Mouse (Mus musculus) thymus, adult 2 months (tissue): ENCODE data around the gene Hsph1. TPM values are rescaled to one million over a fixed set of nuclear protein-coding genes. Genes with fewer than 3 reads are reported as not detected.

Experiments
- DNase-seq: peaks from one replicate; pipeline ENCODE4 v3.0.0; 2021
- H3K27ac ChIP-seq: fragments of 200-500 bp; 2 replicates; pipeline ENCODE4 v1.5.1; 2012; ENCODE audit warnings: low read length, control low read depth; ENCODE audit not compliant: control insufficient read depth, insufficient read depth
- H3K27me3 ChIP-seq: fragments of 200-500 bp; 2 replicates; pipeline ENCODE4 v1.6.1; 2012; ENCODE audit warnings: mild to moderate bottlenecking, low read length, moderate library complexity, mixed read lengths; ENCODE audit not compliant: control insufficient read depth, insufficient read depth
- H3K36me3 ChIP-seq: fragments of 200-500 bp; 2 replicates; pipeline ENCODE4 v1.6.1; 2012; ENCODE audit warnings: mild to moderate bottlenecking, low read length, moderate library complexity; ENCODE audit not compliant: control insufficient read depth, insufficient read depth
- H3K4me1 ChIP-seq: fragments of 200-500 bp; replicated peaks from 2 replicates; pipeline ENCODE4 v1.6.1; 2012; ENCODE audit warnings: low read length; ENCODE audit not compliant: control insufficient read depth, insufficient read depth
- H3K4me3 ChIP-seq: fragments of 200-500 bp; 2 replicates; pipeline ENCODE4 v1.5.1; 2012; ENCODE audit warnings: mild to moderate bottlenecking, low read length, control low read depth, moderate library complexity; ENCODE audit not compliant: control insufficient read depth, insufficient read depth
- CTCF ChIP-seq: fragments of 200-500 bp; IDR thresholded peaks from 2 replicates; pipeline ENCODE4 v1.5.1; 2012; ENCODE audit warnings: mild to moderate bottlenecking, control low read depth, low read length, moderate library complexity, borderline replicate concordance; ENCODE audit not compliant: control insufficient read depth, poor library complexity, insufficient read depth; ENCODE audit errors: extremely low read depth
- POLR2A ChIP-seq: fragments of 200-500 bp; IDR thresholded peaks from 2 replicates; pipeline ENCODE4 v1.6.1; 2012; ENCODE audit warnings: mild to moderate bottlenecking, low read length, control low read depth, moderate library complexity; ENCODE audit not compliant: control insufficient read depth, poor library complexity, insufficient read depth; ENCODE audit errors: extremely low read depth
- WGBS: fragments of 180-500 bp; shearing (Covaris S2); methylation state at CpG from one replicate; pipeline ENCODE4 v1.1.7; 2018; 5-methylcytosine and 5-hydroxymethylcytosine counted together
- polyA plus RNA-seq: library from polyadenylated mRNA; depleted of rRNA; stranded (reverse); fragments of >200 nt; gene quantifications from 2 replicates; pipeline ENCODE4 v1.2.3, GENCODE M21; 2012

Hsph1 gene
- polyA plus RNA-seq, 1 experiment: 15.3 TPM

DNA sequence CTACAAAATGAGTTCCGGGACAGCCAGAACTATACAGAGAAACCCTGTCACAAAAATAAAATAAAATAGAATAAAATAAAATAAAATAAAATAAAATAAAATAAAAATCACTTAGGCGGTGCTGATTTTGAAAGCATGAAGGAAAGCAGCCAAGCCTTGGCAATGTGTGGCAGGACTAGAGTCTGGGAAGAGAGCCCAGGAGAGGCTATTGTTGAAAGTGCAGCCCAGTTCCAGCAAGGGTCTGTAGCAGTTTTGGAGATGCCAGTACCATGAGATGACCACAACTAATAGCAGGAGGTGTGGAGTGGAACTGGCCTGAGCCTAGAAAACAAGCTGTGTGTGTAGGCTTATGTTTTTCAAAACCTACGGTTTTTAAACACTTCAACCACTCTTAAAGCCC is 34.2 kb downstream of the Hsph1 start:
- H3K36me3 ChIP-seq: no peaks in the 10 kb centered on the region
- DNase-seq: no peak
- H3K4me3 ChIP-seq: no peak overlapping the region
- no peak overlapping the region for H3K27ac ChIP-seq
- no peaks in the 10 kb centered on the region for H3K27me3 ChIP-seq
- no peaks in the 10 kb centered on the region for H3K4me1 ChIP-seq
- WGBS: 98% methylated on average over 3 of the region's 3 CpGs
- TF ChIP-seq CTCF (no peak), POLR2A (no peak)

DNA sequence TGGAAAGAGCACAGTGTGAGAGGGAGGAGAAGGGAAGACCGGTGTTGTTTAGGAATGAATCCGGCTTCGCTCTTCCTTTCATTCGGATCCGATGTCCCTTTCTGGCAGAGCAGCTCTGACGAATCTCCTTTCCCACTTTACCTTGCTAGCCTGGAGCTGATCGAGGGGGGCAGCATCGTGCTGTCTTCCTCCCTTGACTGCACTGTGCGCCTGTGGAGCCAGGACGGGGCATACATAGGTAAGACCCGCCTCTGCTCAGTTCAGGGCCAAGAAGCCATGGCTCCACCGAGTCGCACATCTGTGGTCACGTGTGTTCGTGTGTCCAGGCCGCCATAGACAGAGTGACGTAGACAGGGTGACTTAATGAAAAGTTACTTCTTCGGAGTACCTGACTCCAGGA is 38.8 kb downstream of the Hsph1 start:
- no peak for TF ChIP-seq CTCF
- no peak for TF ChIP-seq POLR2A
- no peak for DNase-seq
- no peaks in the 10 kb centered on the region for H3K4me1 ChIP-seq
- H3K27ac ChIP-seq: no peak overlapping the region
- WGBS: 86% methylated on average over 18 of the region's 18 CpGs
- H3K27me3 ChIP-seq: no peaks in the 10 kb centered on the region
- no peak overlapping the region for H3K4me3 ChIP-seq
- no peaks in the 10 kb centered on the region for H3K36me3 ChIP-seq

DNA sequence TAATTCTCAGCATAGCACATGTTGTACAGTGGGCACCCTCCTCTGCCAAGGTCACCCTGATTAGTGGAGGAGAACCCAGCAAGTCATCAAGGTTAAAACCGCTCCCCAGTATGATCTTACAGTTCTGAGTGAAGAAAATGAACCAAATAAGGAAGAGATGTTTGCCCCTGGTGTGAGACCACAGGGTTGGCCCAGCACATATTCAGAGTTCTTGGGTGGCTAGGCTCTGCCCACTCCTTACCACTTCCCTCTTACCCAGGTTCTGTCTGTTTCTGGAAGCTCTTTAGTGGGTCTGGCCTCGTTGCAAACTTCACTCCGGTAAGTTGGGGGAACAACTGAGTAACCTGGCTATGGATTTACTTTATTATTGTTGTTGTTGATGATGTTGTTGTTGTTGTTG is 42.0 kb downstream of the Hsph1 start:
- no peak for DNase-seq
- H3K36me3 ChIP-seq: no peaks in the 10 kb centered on the region
- no peak overlapping the region for H3K27ac ChIP-seq
- WGBS: 22% methylated on average over 3 of the region's 3 CpGs
- TF ChIP-seq POLR2A: no peak
- TF ChIP-seq CTCF: no peak
- no peaks in the 10 kb centered on the region for H3K4me1 ChIP-seq
- H3K27me3 ChIP-seq: no peaks in the 10 kb centered on the region
- H3K4me3 ChIP-seq: no peak overlapping the region

DNA sequence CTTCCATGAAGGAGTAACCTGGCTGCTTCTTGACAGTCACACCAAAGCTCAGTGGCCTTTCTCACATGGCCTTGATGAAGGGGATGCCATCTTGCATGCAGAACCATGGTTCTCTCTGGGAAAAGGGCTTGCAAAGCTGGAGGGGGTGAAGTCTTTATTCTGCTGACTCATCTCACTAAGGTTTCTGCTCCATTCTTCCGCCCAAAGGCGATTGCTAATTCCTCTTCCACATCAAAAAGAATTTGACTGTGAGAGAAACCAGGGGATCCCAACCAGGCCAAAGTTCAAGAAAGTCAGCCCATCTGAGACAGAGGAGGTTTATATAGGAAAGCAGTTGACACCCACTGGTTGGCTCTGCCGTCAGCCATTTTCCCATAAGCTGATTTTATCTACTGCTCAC is 46.2 kb downstream of the Hsph1 start:
- Histone ChIP-seq H3K4me3 (no peak overlapping the region), H3K4me1 (no peaks in the 10 kb centered on the region; the same call in 1 of the 2 replicates), H3K27me3 (no peaks in the 10 kb centered on the region), H3K36me3 (no peaks in the 10 kb centered on the region), H3K27ac (no peak overlapping the region)
- 26% methylated on average over 3 of the region's 3 CpGs for WGBS
- no peak for TF ChIP-seq CTCF
- TF ChIP-seq POLR2A: no peak
- no peak for DNase-seq

DNA sequence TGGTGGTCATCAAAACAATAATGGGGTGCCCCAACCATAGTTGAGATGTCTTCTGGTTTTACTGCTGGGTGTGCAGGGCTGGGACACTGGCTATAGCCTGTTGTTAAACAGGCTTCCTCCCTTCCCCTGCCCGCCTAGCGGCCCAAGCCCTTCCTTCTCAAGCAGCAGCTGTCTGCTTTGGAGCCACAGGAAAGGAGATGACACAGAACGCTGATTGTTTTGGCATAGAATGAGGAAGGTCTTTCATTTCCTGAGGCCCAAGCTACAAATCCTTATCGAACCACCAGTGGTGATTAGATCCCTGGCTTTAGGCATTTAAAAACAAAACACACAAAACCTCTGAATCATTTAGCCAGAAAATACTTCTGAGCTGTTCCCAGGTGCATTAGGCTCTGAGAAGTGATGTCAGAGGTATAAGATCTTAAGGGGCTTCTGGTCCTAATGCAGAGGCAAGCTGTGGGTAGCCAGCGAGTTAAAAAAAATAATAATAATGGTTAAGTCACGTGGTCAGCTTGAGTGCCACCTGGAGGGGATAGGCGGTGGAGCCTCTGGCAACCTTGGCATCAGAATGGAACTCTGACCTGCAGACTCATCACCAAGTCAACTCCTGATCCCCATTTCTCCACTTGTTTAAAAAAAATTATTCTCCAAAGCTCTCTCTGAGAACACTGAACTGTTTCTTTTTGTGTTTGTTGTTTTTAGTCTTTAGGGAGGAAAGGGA is 47.2 kb downstream of the Hsph1 start:
- no peaks in the 10 kb centered on the region; the same call in 1 of the 2 replicates for H3K4me1 ChIP-seq
- DNase-seq: no peak
- H3K4me3 ChIP-seq: no peak overlapping the region
- H3K27me3 ChIP-seq: no peaks in the 10 kb centered on the region
- 34% methylated on average over 7 of the region's 7 CpGs for WGBS
- no peak for TF ChIP-seq POLR2A
- TF ChIP-seq CTCF: no peak
- H3K36me3 ChIP-seq: no peaks in the 10 kb centered on the region
- H3K27ac ChIP-seq: no peak overlapping the region

DNA sequence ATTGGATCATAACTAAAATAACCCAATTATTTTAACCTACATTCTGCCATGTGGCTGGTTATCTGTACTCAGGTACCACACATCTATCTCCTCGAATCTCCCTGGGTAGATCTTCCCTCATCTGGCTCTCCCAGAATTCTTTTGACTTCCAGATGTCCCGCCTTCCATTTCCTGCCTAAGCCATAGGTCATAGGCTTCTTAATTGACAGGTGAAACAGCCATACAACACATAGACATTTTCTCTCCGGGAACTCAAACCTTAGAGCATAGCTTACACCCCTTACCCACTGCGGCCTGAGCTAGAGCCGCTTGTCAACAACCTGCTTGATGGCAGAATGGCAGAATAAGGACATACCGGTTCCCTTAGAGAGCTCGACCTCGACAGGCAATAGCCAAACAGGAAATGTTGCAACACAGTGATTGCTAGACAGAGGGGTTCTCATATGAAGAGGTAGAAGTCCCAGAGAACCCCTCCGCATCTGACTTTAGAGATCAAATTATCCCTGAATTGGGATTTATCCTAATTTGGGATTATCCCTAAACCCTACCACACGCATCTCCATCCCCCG is 48.8 kb downstream of the Hsph1 start:
- H3K36me3 ChIP-seq: no peaks in the 10 kb centered on the region
- no peak for DNase-seq
- 57% methylated on average over 11 of the region's 11 CpGs for WGBS
- TF ChIP-seq CTCF (no peak), POLR2A (no peak)
- H3K4me1 ChIP-seq: no peaks in the 10 kb centered on the region; the same call in 1 of the 2 replicates
- no peak overlapping the region for H3K27ac ChIP-seq
- H3K4me3 ChIP-seq: no peak overlapping the region
- H3K27me3 ChIP-seq: no peaks in the 10 kb centered on the region
